ENCODE assay signal across 10 mouse cellular contexts in genomic region chr7:28576271-28576914, GRCm38 (mm10). TPM values are rescaled to one million over a fixed set of nuclear protein-coding genes. Genes with fewer than 3 reads are reported as not detected.
A peak's percentile ranks its signal among the peaks of the same experiment; 100 is the strongest.
DNase-seq lines count a peak whose midpoint lies in the region; ATAC-seq lines count a peak whose summit lies in the region.
"Had no signal": no experiment of that assay in that cellular context is flagged by ENCODE, and none has a peak within 500 bp of the region (broad histone marks: within the 10 kb centered on the region; RNA-seq: fewer than 3 reads in every experiment).

No protein-coding gene starts in this region.

- no peaks in the 10 kb centered on the region for H3K36me3 ChIP-seq in forebrain, embryonic 15.5 days
- no peaks in the 10 kb centered on the region for H3K36me3 ChIP-seq in hindbrain, embryonic 14.5 days (replicated peaks; ENCODE audit: control insufficient read depth, insufficient read depth)

- ATAC-seq in forebrain, embryonic 15.5 days (replicated peaks), result peak; percentile 82
- peak; percentile 34; the same call in 1 of the 2 replicates for ATAC-seq in hindbrain, embryonic 14.5 days (ENCODE audit: low FRiP score)
- ATAC-seq in megakaryocyte-erythroid progenitor cell, adult 5-6 weeks (replicated peaks; ENCODE audit: low FRiP score, low TSS enrichment, poor library complexity, severe bottlenecking), result peak; percentile 73

- H3K4me3 ChIP-seq in forebrain, embryonic 15.5 days, result no peak overlapping the region
- no peak overlapping the region for H3K4me3 ChIP-seq in hindbrain, embryonic 14.5 days (replicated peaks; ENCODE audit: low read length)

- H3K9me3 ChIP-seq in forebrain, embryonic 15.5 days, result no peaks in the 10 kb centered on the region
- H3K9me3 ChIP-seq in hindbrain, embryonic 14.5 days (ENCODE audit: control insufficient read depth, low read length), result no peaks in the 10 kb centered on the region

- intact Hi-C loops in left cerebral cortex, postnatal 4 days (cut with DNase I), result no loop called here

- peak overlapping the region; percentile 19; the same call in 1 of the 2 replicates for H3K27ac ChIP-seq in forebrain, embryonic 15.5 days (replicated peaks)
- H3K27ac ChIP-seq in hindbrain, embryonic 14.5 days, result no peak overlapping the region

- no peak overlapping the region for H3K4me2 ChIP-seq in forebrain, embryonic 15.5 days (replicated peaks)
- H3K4me2 ChIP-seq in hindbrain, embryonic 14.5 days (replicated peaks), result no peak overlapping the region

- H3K27me3 ChIP-seq in forebrain, embryonic 15.5 days, result no peaks in the 10 kb centered on the region
- H3K27me3 ChIP-seq in hindbrain, embryonic 14.5 days (ENCODE audit: control insufficient read depth, insufficient read depth, low read length), result no peaks in the 10 kb centered on the region

- H3K9ac ChIP-seq in forebrain, embryonic 15.5 days (replicated peaks), result no peak overlapping the region
- H3K9ac ChIP-seq in hindbrain, embryonic 14.5 days, result no peak overlapping the region

- 74% methylated on average over 5 of the region's 5 CpGs for WGBS in forebrain, embryonic 15.5 days
- 81% methylated on average over 5 of the region's 5 CpGs for WGBS in hindbrain, embryonic 14.5 days

- H3K4me1 ChIP-seq in forebrain, embryonic 15.5 days, result peaks cover 17% of the 10 kb centered on the region
- H3K4me1 ChIP-seq in hindbrain, embryonic 14.5 days (replicated peaks; ENCODE audit: control insufficient read depth, insufficient read depth, low read length), result peaks cover 5% of the 10 kb centered on the region; the same call in 1 of the 2 replicates

- peak; percentile 86 for DNase-seq in left cerebral cortex, postnatal 4 days
- DNase-seq in left cerebral cortex, adult 8-10 months (ENCODE audit: low spot score in 2 of 2), result no peak
- DNase-seq in hindbrain, embryonic 14.5 days (ENCODE audit: low spot score), result no peak
- DNase-seq in layer of hippocampus, postnatal 36 days, result peak; percentile 56 to 59
- no peak for DNase-seq in spleen, postnatal 14 days (ENCODE audit: low spot score in 2 of 2)
- DNase-seq in adrenal gland, adult (ENCODE audit: inconsistent age in 2 of 2, low spot score in 1 of 2), result no peak

RNA-seq across cellular contexts. Expression of gene Samd4b, which starts 21.6 kb away (rescaled TPM):
- total RNA-seq in left cerebral cortex, postnatal 4 days (2021), result 10 to 100 TPM; 67.9 to 70.0 TPM
- 10 to 100 TPM; 58.2 to 70.1 (median 61.7) TPM for total RNA-seq in left cerebral cortex, adult 8-10 months (2022)
- polyA plus RNA-seq in forebrain, embryonic 15.5 days (2015; fragmentation: Nextera tagmentation; extraction: Ambion mirVana), result 24.3 and 25.7 TPM in 2 replicates
- 26.8 and 27.6 TPM in 2 replicates for polyA plus RNA-seq in hindbrain, embryonic 14.5 days (2014; fragmentation: Nextera tagmentation; extraction: Ambion mirVana)
- total RNA-seq in layer of hippocampus, postnatal 36 days (2021), result 10 to 100 TPM; 66.4 to 79.4 TPM
- total RNA-seq in megakaryocyte-erythroid progenitor cell, adult 5-6 weeks (2014; fragmentation: Nextera tagmentation), result 20.3 and 26.2 TPM in 2 replicates
- 3.4 and 7.2 TPM in 2 replicates for total RNA-seq in megakaryocyte-erythroid progenitor cell, adult 5-6 weeks (2017)

RNA-seq across cellular contexts. Expression of gene Pak4, which starts 21.6 kb away (rescaled TPM):
- total RNA-seq in left cerebral cortex, postnatal 4 days (2021), result 10 to 100 TPM; 11.6 to 11.9 TPM
- total RNA-seq in left cerebral cortex, adult 8-10 months (2022), result 1 to 10 TPM; 8.4 to 9.0 (median 8.5) TPM
- polyA plus RNA-seq in forebrain, embryonic 15.5 days (2015; fragmentation: Nextera tagmentation; extraction: Ambion mirVana), result 28.9 and 30.0 TPM in 2 replicates
- 13.2 and 14.2 TPM in 2 replicates for polyA plus RNA-seq in hindbrain, embryonic 14.5 days (2014; fragmentation: Nextera tagmentation; extraction: Ambion mirVana)
- 10 to 100 TPM; 15.1 to 15.8 TPM for total RNA-seq in layer of hippocampus, postnatal 36 days (2021)
- 5.3 and 8.3 TPM in 2 replicates for total RNA-seq in megakaryocyte-erythroid progenitor cell, adult 5-6 weeks (2014; fragmentation: Nextera tagmentation)
- 7.9 and 8.3 TPM in 2 replicates for total RNA-seq in megakaryocyte-erythroid progenitor cell, adult 5-6 weeks (2017)

RNA-seq across cellular contexts. Expression of gene Nccrp1, which starts 29.3 kb away (rescaled TPM):
- not detected for total RNA-seq in left cerebral cortex, postnatal 4 days (2021)
- under 1 TPM in 3 of 4 experiments, not detected in 1; 0.23 to 0.49 (median 0.39) TPM for total RNA-seq in left cerebral cortex, adult 8-10 months (2022)
- not detected in 2 replicates for polyA plus RNA-seq in forebrain, embryonic 15.5 days (2015; fragmentation: Nextera tagmentation; extraction: Ambion mirVana)
- polyA plus RNA-seq in hindbrain, embryonic 14.5 days (2014; fragmentation: Nextera tagmentation; extraction: Ambion mirVana), result 0.12 and 0.13 TPM in 2 replicates
- total RNA-seq in layer of hippocampus, postnatal 36 days (2021), result under 1 TPM; 0.48 to 0.52 TPM
- 2.1 TPM in 1 of 2 replicates, not detected in the other for total RNA-seq in megakaryocyte-erythroid progenitor cell, adult 5-6 weeks (2014; fragmentation: Nextera tagmentation)
- total RNA-seq in megakaryocyte-erythroid progenitor cell, adult 5-6 weeks (2017), result not detected in 2 replicates
- total RNA-seq: hematopoietic stem cell, adult 5-6 weeks had no signal

RNA-seq across cellular contexts. Expression of gene Sycn, which starts 35.7 kb away (rescaled TPM):
- not detected for total RNA-seq in left cerebral cortex, postnatal 4 days (2021)
- total RNA-seq in left cerebral cortex, adult 8-10 months (2022), result not detected
- polyA plus RNA-seq in forebrain, embryonic 15.5 days (2015; fragmentation: Nextera tagmentation; extraction: Ambion mirVana), result not detected in 2 replicates
- not detected in 2 replicates for polyA plus RNA-seq in hindbrain, embryonic 14.5 days (2014; fragmentation: Nextera tagmentation; extraction: Ambion mirVana)
- total RNA-seq in layer of hippocampus, postnatal 36 days (2021), result not detected
- total RNA-seq in megakaryocyte-erythroid progenitor cell, adult 5-6 weeks (2014; fragmentation: Nextera tagmentation), result not detected in 2 replicates
- not detected in 2 replicates for total RNA-seq in megakaryocyte-erythroid progenitor cell, adult 5-6 weeks (2017)
- total RNA-seq: hematopoietic stem cell, adult 5-6 weeks had no signal

RNA-seq across cellular contexts. Expression of gene Ifnl3, which starts 53.8 kb away (rescaled TPM):
- total RNA-seq in left cerebral cortex, postnatal 4 days (2021), result not detected
- total RNA-seq in left cerebral cortex, adult 8-10 months (2022), result not detected
- polyA plus RNA-seq in forebrain, embryonic 15.5 days (2015; fragmentation: Nextera tagmentation; extraction: Ambion mirVana), result not detected in 2 replicates
- polyA plus RNA-seq in hindbrain, embryonic 14.5 days (2014; fragmentation: Nextera tagmentation; extraction: Ambion mirVana), result not detected in 2 replicates
- total RNA-seq in layer of hippocampus, postnatal 36 days (2021), result not detected
- not detected in 2 replicates for total RNA-seq in megakaryocyte-erythroid progenitor cell, adult 5-6 weeks (2014; fragmentation: Nextera tagmentation)
- total RNA-seq in megakaryocyte-erythroid progenitor cell, adult 5-6 weeks (2017), result not detected in 2 replicates
- total RNA-seq: hematopoietic stem cell, adult 5-6 weeks had no signal
- polyA plus RNA-seq: spleen, adult 2 months had no signal

Comparison
In these comparisons a context has a peak if more than half of its experiments do, and no peak if none do; other contexts are left out.
1. DNase-seq: peak in left cerebral cortex, postnatal 4 days (single experiment) and layer of hippocampus, postnatal 36 days (2 of 2); none in left cerebral cortex, adult 8-10 months (0 of 2), hindbrain, embryonic 14.5 days (single experiment), spleen, postnatal 14 days (0 of 2) and adrenal gland, adult (0 of 2).
2. Peak in every context shown above with its lines, with median percentiles within 50 percentile points of each other: ATAC-seq.